Mouse (Mus musculus): ENCODE measurements around the gene Hist1h2ad. TPM values are rescaled to one million over a fixed set of nuclear protein-coding genes. Genes with fewer than 3 reads are reported as not detected.
"Not testable (repeated sequence)": the region's sequence is repeated elsewhere in the genome, so short reads cannot be mapped to it uniquely, and the experiment has no call there.

Hist1h2ad gene
- polyA plus RNA-seq, 1 experiment from 2014 or later = 1.2 TPM

DNA sequence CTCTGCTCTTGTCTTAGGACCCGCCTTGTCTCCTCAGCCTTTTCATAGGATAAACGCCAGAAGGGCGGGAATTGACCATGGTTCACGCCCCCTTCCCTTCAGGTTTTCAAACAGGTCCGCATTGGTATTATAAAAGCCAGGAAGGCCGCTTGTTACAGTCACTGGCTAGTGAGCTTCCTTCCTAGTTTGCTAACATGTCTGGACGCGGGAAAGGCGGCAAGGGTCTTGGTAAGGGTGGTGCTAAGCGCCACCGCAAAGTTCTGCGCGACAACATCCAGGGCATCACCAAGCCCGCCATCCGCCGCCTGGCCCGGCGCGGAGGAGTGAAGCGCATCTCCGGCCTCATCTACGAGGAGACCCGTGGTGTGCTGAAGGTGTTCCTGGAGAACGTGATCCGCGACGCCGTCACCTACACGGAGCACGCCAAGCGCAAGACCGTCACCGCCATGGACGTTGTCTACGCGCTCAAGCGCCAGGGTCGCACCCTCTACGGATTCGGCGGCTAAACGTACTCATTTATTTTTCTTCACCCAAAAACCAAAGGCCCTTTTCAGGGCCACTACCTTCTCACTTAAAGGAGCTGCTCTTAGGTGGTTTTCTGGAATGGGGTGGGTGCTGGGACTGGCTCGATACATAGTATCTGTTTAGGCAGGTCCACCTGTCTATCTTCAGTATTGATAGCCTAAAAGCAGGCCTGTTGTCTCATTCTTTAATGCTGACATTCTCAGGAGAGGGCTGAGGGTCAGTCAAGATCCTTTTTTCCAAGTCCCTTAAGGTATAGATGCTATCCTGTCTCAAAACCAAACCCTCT, 7.4 kb downstream of the Hist1h2ad start, which contains the start of gene Hist1h4d:
TSS of gene Hist1h4d (plus strand) at position 191 of the 811 bp plus-strand sequence.
- H3K9me3 ChIP-seq (replicated peaks; ENCODE audit: control insufficient read depth, low read length) = no peaks in the 10 kb centered on the region
- peaks cover 18% of the 10 kb centered on the region for H3K4me1 ChIP-seq (ENCODE audit: control insufficient read depth, insufficient read depth, low read length)
- no peaks in the 10 kb centered on the region for H3K27me3 ChIP-seq (ENCODE audit: control insufficient read depth, insufficient read depth, low read length)
- peak within 1 kb of the TSS; percentile 75 for H3K9ac ChIP-seq (ENCODE audit: low read length)
- peak; percentile 83 for ATAC-seq (replicated peaks; ENCODE audit: extremely low read depth, insufficient read depth, low FRiP score)
- peak within 1 kb of the TSS; percentile 88 for H3K4me2 ChIP-seq (ENCODE audit: low read depth, low read length)
- H3K4me3 ChIP-seq (ENCODE audit: low read length) = peak within 1 kb of the TSS; percentile 57
- whole genome bisulfite sequencing = under 1% methylated on average over 43 of the region's 43 CpGs
- no peaks in the 10 kb centered on the region for H3K36me3 ChIP-seq (ENCODE audit: control insufficient read depth, insufficient read depth)
- peak within 1 kb of the TSS; percentile 82 for H3K27ac ChIP-seq (ENCODE audit: low read length)

DNA sequence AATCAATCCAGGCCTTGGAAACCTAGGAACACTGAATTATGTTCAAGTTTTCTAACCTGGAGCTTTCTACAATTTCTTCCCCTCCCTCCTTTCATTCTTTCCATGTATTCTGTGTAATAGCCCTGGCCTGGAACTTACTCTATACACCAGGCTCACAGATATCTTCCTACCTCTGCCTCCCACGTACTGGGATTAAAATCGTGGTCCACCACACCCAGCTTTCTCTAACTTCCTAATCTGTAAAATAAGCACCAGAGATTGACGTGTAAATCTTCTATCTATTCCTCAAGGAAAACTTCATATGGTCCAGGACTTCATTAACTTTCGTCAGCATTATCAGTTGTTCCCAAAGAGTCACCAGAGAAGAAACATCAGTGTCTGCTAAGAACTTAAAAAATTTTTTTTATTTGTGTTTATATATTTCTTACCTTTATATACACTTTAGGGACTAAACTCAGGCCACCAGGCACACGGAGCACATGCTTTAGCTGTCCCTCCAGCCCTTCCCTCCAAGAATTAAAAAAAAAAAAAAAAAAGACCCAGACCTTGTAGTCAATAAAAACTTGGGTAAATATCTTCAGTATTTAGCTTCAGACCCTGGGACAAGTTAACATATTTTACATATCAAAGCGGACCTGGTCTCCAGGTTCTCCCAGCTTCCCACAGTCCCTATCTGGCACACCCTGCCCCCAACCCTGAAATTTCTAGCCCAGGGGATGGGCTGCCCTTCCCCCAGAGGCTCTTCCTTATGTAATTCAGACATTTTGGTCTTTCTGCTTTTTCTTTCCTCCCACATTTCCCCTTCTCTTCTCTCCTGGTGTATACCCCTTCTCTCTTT, 8.3 kb downstream of the Hist1h2ad start:
- H3K9me3 ChIP-seq (replicated peaks; ENCODE audit: control insufficient read depth, low read length) = no peaks in the 10 kb centered on the region
- no peaks in the 10 kb centered on the region for H3K27me3 ChIP-seq (ENCODE audit: control insufficient read depth, insufficient read depth, low read length)
- peak overlapping the region; percentile 88 for H3K4me2 ChIP-seq (ENCODE audit: low read depth, low read length)
- peak overlapping the region; percentile 75 for H3K9ac ChIP-seq (ENCODE audit: low read length)
- 19% methylated on average over 6 of the region's 6 CpGs for WGBS
- peak overlapping the region; percentile 57 for H3K4me3 ChIP-seq (ENCODE audit: low read length)
- H3K4me1 ChIP-seq (ENCODE audit: control insufficient read depth, insufficient read depth, low read length) = peaks cover 13% of the 10 kb centered on the region
- ATAC-seq (replicated peaks; ENCODE audit: extremely low read depth, insufficient read depth, low FRiP score) = no peak
- H3K36me3 ChIP-seq (ENCODE audit: control insufficient read depth, insufficient read depth) = no peaks in the 10 kb centered on the region
- peak overlapping the region; percentile 82 for H3K27ac ChIP-seq (ENCODE audit: low read length)

DNA sequence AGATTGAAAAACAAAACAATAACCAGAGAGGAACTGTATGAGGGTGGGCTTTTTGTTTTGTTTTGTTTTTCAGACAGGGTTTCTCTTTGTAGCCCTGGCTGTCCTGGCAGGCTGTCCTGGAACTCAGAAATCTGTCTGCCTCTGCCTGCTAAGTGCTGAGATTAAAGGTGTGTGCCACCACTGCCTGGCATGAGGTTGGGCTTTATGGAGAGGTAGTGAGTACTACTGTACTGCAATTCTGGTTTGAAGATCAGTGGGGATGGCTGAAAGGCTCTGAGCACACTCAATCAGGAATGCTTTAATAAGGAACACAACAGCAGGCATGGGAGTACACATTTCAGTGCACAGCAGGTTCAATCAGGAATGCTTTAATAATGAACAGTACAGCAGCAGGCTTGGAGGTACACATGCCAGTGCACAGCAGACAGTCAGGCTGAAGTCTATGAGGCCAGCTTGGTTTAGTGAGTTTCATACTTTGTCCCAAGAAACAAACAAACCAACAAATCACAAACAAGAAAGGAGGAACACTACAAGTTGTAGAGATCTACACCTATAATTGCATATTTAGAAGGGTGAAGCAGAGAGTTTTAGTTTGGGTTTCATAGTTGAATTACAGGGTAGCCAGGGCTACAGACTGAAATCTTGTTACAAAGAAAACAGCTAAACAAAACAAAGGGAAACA, 9.3 kb downstream of the Hist1h2ad start:
- Histone ChIP-seq H3K27ac (ENCODE audit: low read length) (peak overlapping the region; percentile 0; the same call in 1 of the 2 replicates), H3K4me2 (ENCODE audit: low read depth, low read length) (no peak overlapping the region), H3K9me3 (replicated peaks; ENCODE audit: control insufficient read depth, low read length) (no peaks in the 10 kb centered on the region), H3K4me3 (ENCODE audit: low read length) (no peak overlapping the region), H3K9ac (ENCODE audit: low read length) (no peak overlapping the region), H3K27me3 (ENCODE audit: control insufficient read depth, insufficient read depth, low read length) (no peaks in the 10 kb centered on the region), H3K4me1 (ENCODE audit: control insufficient read depth, insufficient read depth, low read length) (peaks cover 13% of the 10 kb centered on the region), H3K36me3 (ENCODE audit: control insufficient read depth, insufficient read depth) (no peaks in the 10 kb centered on the region)
- ATAC-seq (replicated peaks; ENCODE audit: extremely low read depth, insufficient read depth, low FRiP score) = no peak

DNA sequence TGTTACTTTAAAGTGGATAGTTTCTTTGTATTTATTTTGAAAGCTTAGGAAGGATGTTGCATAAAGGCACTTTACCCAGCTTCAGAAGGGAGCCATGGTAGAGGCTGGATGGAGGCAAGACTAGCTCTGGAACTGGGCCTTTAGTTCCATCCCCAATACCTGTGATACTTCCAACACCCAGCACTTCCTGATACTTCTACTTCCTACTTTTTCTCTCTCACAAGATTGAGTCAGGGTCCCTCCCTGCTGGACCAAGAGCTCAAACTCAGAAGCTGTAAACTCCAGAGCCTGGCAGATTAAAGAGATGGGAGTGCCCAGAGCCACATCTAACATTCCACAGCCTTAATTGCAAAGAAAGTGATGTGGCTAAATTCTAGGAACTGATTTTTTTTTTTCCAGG, 10.2 kb downstream of the Hist1h2ad start:
- Histone ChIP-seq H3K36me3 (ENCODE audit: control insufficient read depth, insufficient read depth) (no peaks in the 10 kb centered on the region), H3K27ac (ENCODE audit: low read length) (peak overlapping the region; percentile 98), H3K9me3 (replicated peaks; ENCODE audit: control insufficient read depth, low read length) (no peaks in the 10 kb centered on the region), H3K4me1 (ENCODE audit: control insufficient read depth, insufficient read depth, low read length) (peaks cover 13% of the 10 kb centered on the region), H3K4me2 (ENCODE audit: low read depth, low read length) (peak overlapping the region; percentile 91), H3K9ac (ENCODE audit: low read length) (peak overlapping the region; percentile 83), H3K27me3 (ENCODE audit: control insufficient read depth, insufficient read depth, low read length) (no peaks in the 10 kb centered on the region), H3K4me3 (ENCODE audit: low read length) (peak overlapping the region; percentile 62)
- no peak for ATAC-seq (replicated peaks; ENCODE audit: extremely low read depth, insufficient read depth, low FRiP score)

DNA sequence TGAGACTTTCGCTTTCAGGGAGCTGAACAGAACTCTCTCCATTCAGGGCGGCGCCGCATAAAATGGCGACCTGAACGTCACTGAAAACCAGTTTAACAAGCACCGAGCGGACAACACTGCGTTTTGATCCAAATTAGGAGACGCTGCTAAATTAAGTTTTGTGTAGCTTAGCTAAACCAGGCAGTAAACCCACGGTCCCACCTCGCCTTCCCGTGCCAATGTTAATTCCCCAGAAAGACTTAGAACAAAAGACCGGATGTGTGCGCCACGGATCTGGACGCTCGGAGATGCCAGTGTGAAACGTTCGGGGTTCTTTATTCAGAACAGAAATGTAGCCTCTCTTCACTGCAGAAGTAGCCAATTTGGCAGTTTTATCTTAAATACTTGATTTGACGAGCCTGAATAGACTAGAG, 10.9 kb downstream of the Hist1h2ad start:
- Histone ChIP-seq H3K36me3 (ENCODE audit: control insufficient read depth, insufficient read depth) (no peaks in the 10 kb centered on the region), H3K4me3 (ENCODE audit: low read length) (peak overlapping the region; percentile 62), H3K4me1 (ENCODE audit: control insufficient read depth, insufficient read depth, low read length) (peaks cover 13% of the 10 kb centered on the region), H3K27ac (ENCODE audit: low read length) (peak overlapping the region; percentile 98), H3K27me3 (ENCODE audit: control insufficient read depth, insufficient read depth, low read length) (no peaks in the 10 kb centered on the region), H3K4me2 (ENCODE audit: low read depth, low read length) (peak overlapping the region; percentile 91), H3K9me3 (replicated peaks; ENCODE audit: control insufficient read depth, low read length) (no peaks in the 10 kb centered on the region), H3K9ac (ENCODE audit: low read length) (peak overlapping the region; percentile 83)
- WGBS = under 1% methylated on average over 21 of the region's 21 CpGs
- ATAC-seq (replicated peaks; ENCODE audit: extremely low read depth, insufficient read depth, low FRiP score) = no peak

DNA sequence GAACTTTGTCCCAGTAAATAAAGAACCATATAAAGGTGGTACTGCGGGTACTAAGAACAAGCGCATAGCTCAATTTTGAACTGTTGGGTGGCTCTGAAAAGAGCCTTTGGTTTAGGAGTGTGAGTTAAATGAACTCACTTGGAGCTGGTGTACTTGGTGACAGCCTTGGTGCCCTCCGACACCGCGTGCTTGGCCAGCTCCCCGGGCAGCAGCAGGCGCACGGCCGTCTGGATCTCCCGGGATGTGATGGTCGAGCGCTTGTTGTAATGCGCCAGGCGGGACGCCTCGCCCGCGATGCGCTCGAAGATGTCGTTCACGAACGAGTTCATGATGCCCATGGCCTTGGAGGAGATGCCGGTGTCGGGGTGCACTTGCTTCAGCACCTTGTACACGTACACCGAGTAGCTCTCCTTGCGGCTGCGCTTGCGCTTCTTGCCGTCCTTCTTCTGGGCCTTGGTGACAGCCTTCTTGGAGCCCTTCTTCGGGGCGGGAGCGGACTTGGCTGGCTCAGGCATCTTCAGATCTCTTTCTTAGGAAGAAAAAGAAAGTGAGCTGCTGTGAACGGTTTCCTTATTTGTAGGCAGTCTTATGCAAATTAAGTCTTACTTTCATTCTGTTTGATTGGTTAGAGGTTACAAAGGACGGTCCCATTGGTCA, 11.4 kb downstream of the Hist1h2ad start:
- H3K27me3 ChIP-seq (ENCODE audit: control insufficient read depth, insufficient read depth, low read length); H3K36me3 ChIP-seq (ENCODE audit: control insufficient read depth, insufficient read depth); H3K9me3 ChIP-seq (replicated peaks; ENCODE audit: control insufficient read depth, low read length): not testable (repeated sequence)
- Histone ChIP-seq H3K4me2 (ENCODE audit: low read depth, low read length) (peak overlapping the region; percentile 91), H3K4me3 (ENCODE audit: low read length) (peak overlapping the region; percentile 62), H3K27ac (ENCODE audit: low read length) (peak overlapping the region; percentile 98), H3K4me1 (ENCODE audit: control insufficient read depth, insufficient read depth, low read length) (peaks cover 13% of the 10 kb centered on the region), H3K9ac (ENCODE audit: low read length) (peak overlapping the region; percentile 83)
- WGBS = 0% methylated on average over 25 of the region's 36 CpGs
- ATAC-seq (replicated peaks; ENCODE audit: extremely low read depth, insufficient read depth, low FRiP score) = peak; percentile 84

DNA sequence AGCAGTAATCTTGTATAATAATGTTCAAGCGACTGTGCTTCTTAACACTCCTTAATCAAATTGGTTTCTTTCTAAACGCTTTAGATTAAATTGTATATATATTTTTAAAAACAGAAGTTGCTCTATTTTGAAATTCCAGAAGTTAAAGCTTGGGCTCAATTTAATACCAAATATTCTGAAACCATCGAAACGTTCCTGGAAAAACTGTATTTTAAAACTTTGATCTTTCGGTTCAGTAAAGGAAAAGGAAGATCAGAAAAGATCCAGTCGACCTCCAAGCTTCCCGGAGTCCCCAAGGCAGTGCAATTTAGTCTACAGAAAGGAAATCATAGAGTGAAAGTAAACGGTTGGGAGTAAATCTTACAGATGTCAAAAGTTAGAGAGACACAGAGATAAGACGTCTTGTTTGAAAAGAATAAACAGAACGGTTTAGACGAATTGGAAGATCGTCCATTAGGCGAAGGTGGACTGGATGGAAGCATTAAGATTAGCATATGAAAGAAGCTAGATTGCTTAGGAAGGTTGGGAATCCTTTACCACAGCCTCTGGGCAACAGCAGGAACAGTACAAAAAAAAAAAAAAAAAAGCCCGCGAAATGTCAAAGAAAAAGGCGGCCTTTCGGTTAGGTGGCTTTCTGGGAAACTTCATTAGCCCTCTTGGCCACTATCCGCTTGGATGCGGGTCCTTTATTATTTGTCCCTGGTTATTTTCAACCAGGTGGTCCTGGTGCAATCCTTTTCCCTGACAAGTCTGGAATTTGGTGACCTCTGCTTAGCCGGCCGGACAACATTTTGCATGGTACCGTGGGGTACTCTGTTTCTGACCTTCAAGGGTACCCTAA, 12.1 kb downstream of the Hist1h2ad start:
- Histone ChIP-seq H3K36me3 (ENCODE audit: control insufficient read depth, insufficient read depth) (no peaks in the 10 kb centered on the region), H3K4me2 (ENCODE audit: low read depth, low read length) (peak overlapping the region; percentile 84), H3K9ac (ENCODE audit: low read length) (peak overlapping the region; percentile 73), H3K4me1 (ENCODE audit: control insufficient read depth, insufficient read depth, low read length) (peaks cover 13% of the 10 kb centered on the region), H3K27me3 (ENCODE audit: control insufficient read depth, insufficient read depth, low read length) (no peaks in the 10 kb centered on the region), H3K9me3 (replicated peaks; ENCODE audit: control insufficient read depth, low read length) (no peaks in the 10 kb centered on the region), H3K4me3 (ENCODE audit: low read length) (peak overlapping the region; percentile 62), H3K27ac (ENCODE audit: low read length) (peak overlapping the region; percentile 92)
- no peak for ATAC-seq (replicated peaks; ENCODE audit: extremely low read depth, insufficient read depth, low FRiP score)
- WGBS = 3% methylated on average over 22 of the region's 22 CpGs

DNA sequence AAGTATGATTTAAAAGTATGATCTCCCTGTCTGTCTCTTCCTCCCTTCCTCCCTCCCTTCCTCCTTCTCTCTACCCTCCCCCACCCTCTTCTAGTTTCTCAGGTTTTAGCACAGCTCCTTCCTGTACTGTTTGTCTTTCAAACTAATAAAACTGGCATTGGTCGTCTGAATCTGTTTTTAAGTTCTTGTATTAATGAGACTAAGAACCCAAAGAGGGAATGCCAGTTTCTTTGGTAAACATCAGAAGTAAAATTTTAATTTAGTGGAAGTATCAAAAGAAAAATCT, 12.7 kb downstream of the Hist1h2ad start:
- H3K4me3 ChIP-seq (ENCODE audit: low read length) = peak overlapping the region; percentile 53
- peak overlapping the region; percentile 73 for H3K9ac ChIP-seq (ENCODE audit: low read length)
- no peak for ATAC-seq (replicated peaks; ENCODE audit: extremely low read depth, insufficient read depth, low FRiP score)
- no peaks in the 10 kb centered on the region for H3K27me3 ChIP-seq (ENCODE audit: control insufficient read depth, insufficient read depth, low read length)
- H3K36me3 ChIP-seq (ENCODE audit: control insufficient read depth, insufficient read depth) = no peaks in the 10 kb centered on the region
- WGBS = 14% methylated on average over 1 of the region's 1 CpGs
- H3K27ac ChIP-seq (ENCODE audit: low read length) = peak overlapping the region; percentile 92
- H3K4me2 ChIP-seq (ENCODE audit: low read depth, low read length) = peak overlapping the region; percentile 84
- peaks cover 12% of the 10 kb centered on the region for H3K4me1 ChIP-seq (ENCODE audit: control insufficient read depth, insufficient read depth, low read length)
- H3K9me3 ChIP-seq (replicated peaks; ENCODE audit: control insufficient read depth, low read length) = no peaks in the 10 kb centered on the region
